Comparison of ENCODE assay signal across 15 mouse cellular contexts in genomic region chr10:34235384-34235783, GRCm38 (mm10). TPM values are rescaled to one million over a fixed set of nuclear protein-coding genes. Genes with fewer than 3 reads are reported as not detected.
A peak's percentile ranks its signal among the peaks of the same experiment; 100 is the strongest.
DNase-seq lines count a peak whose midpoint lies in the region; ATAC-seq and TF ChIP-seq lines count a peak whose summit lies in the region.
"Had no signal": no experiment of that assay in that cellular context is flagged by ENCODE, and none has a peak within 500 bp of the region (broad histone marks: within the 10 kb centered on the region; RNA-seq: fewer than 3 reads in every experiment).

No protein-coding gene starts in this region.

- H3K4me1 ChIP-seq in midbrain, embryonic 15.5 days = no peaks in the 10 kb centered on the region; the same call in 1 of the 2 replicates
- H3K4me1 ChIP-seq: forebrain, embryonic 13.5 days; intestine, embryonic 15.5 days had no signal

- no peak overlapping the region for H3K9ac ChIP-seq in midbrain, embryonic 15.5 days
- H3K9ac ChIP-seq: embryonic facial prominence, embryonic 13.5 days; forebrain, embryonic 13.5 days; intestine, embryonic 15.5 days; lung, embryonic 14.5 days had no signal

- peak; percentile 4 to 5 for DNase-seq in left cerebral cortex, postnatal 14 days (ENCODE audit: low spot score in 2 of 2)
- DNase-seq in left cerebral cortex, postnatal 4 days = no peak
- peak; percentile 24 for DNase-seq in A20 (ENCODE audit: low read depth, low spot score)
- no peak for DNase-seq in layer of hippocampus, adult 2 months (ENCODE audit: low spot score in 2 of 2)
- DNase-seq in layer of hippocampus, postnatal 10 days (ENCODE audit: low spot score in 2 of 2) = no peak
- DNase-seq: kidney, postnatal 25 days; lung, embryonic 14.5 days had no signal

- H3K79me2 ChIP-seq in macrophage (ENCODE audit: inconsistent target) = no peaks in the 10 kb centered on the region

- no peaks in the 10 kb centered on the region for H3K27me3 ChIP-seq in midbrain, embryonic 15.5 days (replicated peaks)
- H3K27me3 ChIP-seq: CH12.LX; embryonic facial prominence, embryonic 13.5 days; forebrain, embryonic 13.5 days; intestine, embryonic 15.5 days had no signal

- TF ChIP-seq CTCF in layer of hippocampus, adult 2 months (conservative IDR thresholded peaks at IDR 0.05) = no peak

- intact Hi-C loops in left cerebral cortex, postnatal 14 days (cut with DNase I) = no loop called here
- intact Hi-C loops in left cerebral cortex, postnatal 4 days (cut with DNase I) = no loop called here

- peak; percentile 41 for ATAC-seq in activated CD4-positive, CD25-positive, alpha-beta regulatory T cell, adult 4 months
- ATAC-seq in midbrain, embryonic 15.5 days (replicated peaks) = no peak
- ATAC-seq: forebrain, embryonic 13.5 days; intestine, embryonic 15.5 days had no signal

- WGBS in macrophage (ENCODE audit: missing documents) = 4% methylated on average over 3 of the region's 3 CpGs
- 42% methylated on average over 3 of the region's 3 CpGs for WGBS in midbrain, embryonic 15.5 days

- no peak overlapping the region for H3K4me2 ChIP-seq in midbrain, embryonic 15.5 days
- H3K4me2 ChIP-seq: embryonic facial prominence, embryonic 13.5 days; forebrain, embryonic 13.5 days; intestine, embryonic 15.5 days; lung, embryonic 14.5 days had no signal

- H3K36me3 ChIP-seq in macrophage (ENCODE audit: inconsistent target) = no peaks in the 10 kb centered on the region
- no peaks in the 10 kb centered on the region for H3K36me3 ChIP-seq in midbrain, embryonic 15.5 days (replicated peaks)
- H3K36me3 ChIP-seq: embryonic facial prominence, embryonic 13.5 days; intestine, embryonic 15.5 days had no signal

- H3K4me3 ChIP-seq in macrophage (ENCODE audit: inconsistent target) = peak overlapping the region; percentile 3; the same call in 1 of the 2 replicates
- no peak overlapping the region for H3K4me3 ChIP-seq in midbrain, embryonic 15.5 days
- no peak overlapping the region for H3K4me3 ChIP-seq in layer of hippocampus, adult 2 months
- H3K4me3 ChIP-seq: embryonic facial prominence, embryonic 13.5 days; forebrain, embryonic 13.5 days; intestine, embryonic 15.5 days; myocyte had no signal

- H3K27ac ChIP-seq in macrophage = peak overlapping the region; percentile 47
- H3K27ac ChIP-seq in midbrain, embryonic 15.5 days = no peak overlapping the region
- no peak overlapping the region for H3K27ac ChIP-seq in layer of hippocampus, adult 2 months
- H3K27ac ChIP-seq: embryonic facial prominence, embryonic 13.5 days; forebrain, embryonic 13.5 days; intestine, embryonic 15.5 days had no signal

- H3K9me3 ChIP-seq in midbrain, embryonic 15.5 days = no peaks in the 10 kb centered on the region
- H3K9me3 ChIP-seq: embryonic facial prominence, embryonic 13.5 days; forebrain, embryonic 13.5 days; intestine, embryonic 15.5 days had no signal

RNA-seq across cellular contexts. Expression of gene Dse, which starts 27.9 kb away (rescaled TPM):
- total RNA-seq in left cerebral cortex, postnatal 14 days (2021) = 1 to 10 TPM; 6.0 to 7.5 TPM
- 10 to 100 TPM; 14.8 to 14.9 TPM for total RNA-seq in left cerebral cortex, postnatal 4 days (2021)
- polyA plus RNA-seq in activated CD4-positive, CD25-positive, alpha-beta regulatory T cell, adult 4 months (2017; shearing (Covaris generic)) = 1 to 10 TPM; 1.0 to 2.0 TPM
- 100 to 1,000 TPM; 111 to 566 (median 290) TPM for total RNA-seq in macrophage (2018; cell fraction: chromatin; rRNA removed)
- total RNA-seq in macrophage (2018; cell fraction: cytosol; rRNA removed) = 100 to 1,000 TPM; 101 to 200 (median 136) TPM
- total RNA-seq in macrophage (2018; cell fraction: nucleus; rRNA removed) = 100 to 1,000 TPM; 148 to 576 (median 332) TPM
- 52.7 to 100 TPM (median 77.5 TPM) in 3 replicates for polyA plus RNA-seq in macrophage (2018)
- 7.5 and 7.6 TPM in 2 replicates for polyA plus RNA-seq in midbrain, embryonic 15.5 days (2015; fragmentation: Nextera tagmentation; extraction: Ambion mirVana)
- total RNA-seq in layer of hippocampus, adult 2 months (2021) = 1 to 10 TPM; 6.2 to 7.3 TPM
- 1 to 10 TPM; 9.4 to 9.6 TPM for total RNA-seq in layer of hippocampus, postnatal 10 days (2021)

RNA-seq across cellular contexts. Expression of gene Tspyl1, which starts 46.6 kb away (rescaled TPM):
- 100 to 1,000 TPM; 122 to 124 TPM for total RNA-seq in left cerebral cortex, postnatal 14 days (2021)
- total RNA-seq in left cerebral cortex, postnatal 4 days (2021) = 10 to 100 TPM; 85.4 to 87.0 TPM
- polyA plus RNA-seq in activated CD4-positive, CD25-positive, alpha-beta regulatory T cell, adult 4 months (2017; shearing (Covaris generic)) = 10 to 100 TPM; 37.1 to 45.4 TPM
- total RNA-seq in macrophage (2018; cell fraction: chromatin; rRNA removed) = 10 to 100 TPM; 10.7 to 45.7 (median 26.9) TPM
- total RNA-seq in macrophage (2018; cell fraction: cytosol; rRNA removed) = 10 to 100 TPM; 57.1 to 78.8 (median 66.3) TPM
- 100 to 1,000 TPM in 1 of 26 experiments, 10 to 100 TPM in 25; 31.5 to 102 (median 64.7) TPM for total RNA-seq in macrophage (2018; cell fraction: nucleus; rRNA removed)
- polyA plus RNA-seq in macrophage (2018) = 38.3 to 64.8 TPM (median 43.1 TPM) in 3 replicates
- 127 and 138 TPM in 2 replicates for polyA plus RNA-seq in midbrain, embryonic 15.5 days (2015; fragmentation: Nextera tagmentation; extraction: Ambion mirVana)
- 100 to 1,000 TPM; 163 to 172 TPM for total RNA-seq in layer of hippocampus, adult 2 months (2021)
- 100 to 1,000 TPM in 1 of 2 experiments, 10 to 100 TPM in 1; 97.2 to 102 TPM for total RNA-seq in layer of hippocampus, postnatal 10 days (2021)

Comparison
In these comparisons a context has a peak if more than half of its experiments do, and no peak if none do; other contexts are left out.
1. DNase-seq: peak in left cerebral cortex, postnatal 14 days (2 of 2) and A20 (single experiment); none in left cerebral cortex, postnatal 4 days (single experiment), layer of hippocampus, adult 2 months (0 of 2) and layer of hippocampus, postnatal 10 days (0 of 2).